Mouse (Mus musculus) erythroblast, embryonic 14.5 days (primary cell): Measurements from ENCODE around the gene Edem1.

Source experiments
- GATA1 ChIP-seq: IDR thresholded peaks from 2 replicates; pipeline ENCODE4 v1.6.1; 2012; ENCODE audit warnings: low read length, inconsistent platforms, mixed read lengths
- TAL1 ChIP-seq: IDR thresholded peaks from 3 replicates; pipeline ENCODE4 v1.6.1; 2012; ENCODE audit warnings: low read length, inconsistent platforms, mixed read lengths

GRCm38 (mm10) chr6:108884603-108885002, 56.2 kb downstream of the Edem1 start:
- TF ChIP-seq GATA1, result no peak
- no peak for TF ChIP-seq TAL1
